Mouse (Mus musculus): ENCODE measurements around the gene Mark3. TPM values are rescaled to one million over a fixed set of nuclear protein-coding genes. Genes with fewer than 3 reads are reported as not detected.

The Mark3 gene
- polyA plus RNA-seq, 1 experiment: 80.0 TPM

DNA sequence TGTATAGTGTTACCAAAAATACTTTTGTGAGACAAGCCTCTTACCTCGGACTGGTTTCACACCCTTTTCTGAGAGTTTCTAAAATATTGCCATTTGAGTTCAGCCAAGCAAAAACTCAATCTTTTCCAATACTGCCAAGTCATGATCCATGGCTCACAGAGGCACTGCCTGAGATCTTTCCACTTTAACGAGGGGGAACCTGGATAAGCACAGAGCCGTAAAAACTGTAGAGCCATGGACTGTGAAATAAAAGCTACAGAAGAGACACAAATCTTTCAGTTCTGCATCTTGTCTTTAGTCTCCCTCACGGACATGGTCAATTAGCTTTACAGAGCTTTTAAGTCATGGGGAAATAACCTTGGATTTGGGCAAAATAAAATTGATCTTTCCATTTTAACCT is 37.6 kb upstream of the Mark3 start:
- no peak overlapping the region for H3K27ac ChIP-seq (ENCODE audit: insufficient read depth, low read length)

DNA sequence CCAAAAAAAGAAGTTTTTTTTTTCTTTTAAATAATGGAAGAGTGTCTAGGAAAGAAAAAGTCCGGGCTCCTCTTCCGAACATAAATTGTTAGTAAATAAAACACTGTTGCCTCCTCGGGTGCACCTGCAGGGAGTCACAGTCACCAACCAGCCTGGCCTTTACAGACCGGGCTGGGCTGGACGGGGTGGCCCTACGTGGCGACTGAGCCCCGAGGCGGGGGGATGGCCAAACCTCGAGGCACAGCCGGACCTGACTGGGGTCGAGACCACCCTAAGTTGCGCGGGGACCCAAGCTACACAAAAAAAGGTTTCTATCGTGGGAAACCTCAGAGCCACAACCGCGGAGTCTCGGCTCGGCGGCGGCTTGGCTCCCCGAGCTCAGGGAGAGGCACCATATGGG is 37.0 kb upstream of the Mark3 start:
- peaks cover 5% of the 10 kb centered on the region; the same call in 1 of the 2 replicates for H3K4me1 ChIP-seq (ENCODE audit: control insufficient read depth, insufficient read depth, low read length)
- TF ChIP-seq CTCF (IDR thresholded peaks at IDR 0.05; ENCODE audit: borderline replicate concordance, insufficient read depth, low read depth, low read length): no peak
- no peak for TF ChIP-seq POLR2A (IDR thresholded peaks at IDR 0.05; ENCODE audit: borderline replicate concordance, insufficient read depth, low read length)
- under 1% methylated on average over 22 of the region's 22 CpGs for WGBS
- peak overlapping the region; percentile 88 for H3K27ac ChIP-seq (ENCODE audit: insufficient read depth, low read length)
- H3K4me3 ChIP-seq (replicated peaks; ENCODE audit: insufficient read depth, low read depth, low read length): peak overlapping the region; percentile 91
- H3K27me3 ChIP-seq (ENCODE audit: control insufficient read depth, insufficient read depth, low read length): no peaks in the 10 kb centered on the region
- DNase-seq: no peak

More for the DNA sequence above, 37.6 kb upstream of the Mark3 start:
- Histone ChIP-seq H3K27me3 (ENCODE audit: control insufficient read depth, insufficient read depth, low read length) (no peaks in the 10 kb centered on the region), H3K4me3 (replicated peaks; ENCODE audit: insufficient read depth, low read depth, low read length) (no peak overlapping the region), H3K4me1 (ENCODE audit: control insufficient read depth, insufficient read depth, low read length) (peaks cover 5% of the 10 kb centered on the region; the same call in 1 of the 2 replicates)
- TF ChIP-seq POLR2A (IDR thresholded peaks at IDR 0.05; ENCODE audit: borderline replicate concordance, insufficient read depth, low read length): no peak
- no peak for TF ChIP-seq CTCF (IDR thresholded peaks at IDR 0.05; ENCODE audit: borderline replicate concordance, insufficient read depth, low read depth, low read length)
- WGBS: 39% methylated on average over 4 of the region's 4 CpGs
- no peak for DNase-seq

GRCm38 (mm10) chr12:111537796-111538291 is 36.5 kb upstream of the Mark3 start, which contains the start of gene Eif5:
TSS of gene Eif5 (plus strand) at chr12:111538016.
- TF ChIP-seq CTCF (IDR thresholded peaks at IDR 0.05; ENCODE audit: borderline replicate concordance, insufficient read depth, low read depth, low read length) (no peak), POLR2A (IDR thresholded peaks at IDR 0.05; ENCODE audit: borderline replicate concordance, insufficient read depth, low read length) (peak; percentile 76)
- H3K27me3 ChIP-seq (ENCODE audit: control insufficient read depth, insufficient read depth, low read length): no peaks in the 10 kb centered on the region
- peak; percentile 99 to 100 for DNase-seq
- H3K27ac ChIP-seq (ENCODE audit: insufficient read depth, low read length): peak within 1 kb of the TSS; percentile 88
- H3K4me3 ChIP-seq (replicated peaks; ENCODE audit: insufficient read depth, low read depth, low read length): peak within 1 kb of the TSS; percentile 91
- under 1% methylated on average over 47 of the region's 47 CpGs for WGBS
- peaks cover 5% of the 10 kb centered on the region; the same call in 1 of the 2 replicates for H3K4me1 ChIP-seq (ENCODE audit: control insufficient read depth, insufficient read depth, low read length)

DNA sequence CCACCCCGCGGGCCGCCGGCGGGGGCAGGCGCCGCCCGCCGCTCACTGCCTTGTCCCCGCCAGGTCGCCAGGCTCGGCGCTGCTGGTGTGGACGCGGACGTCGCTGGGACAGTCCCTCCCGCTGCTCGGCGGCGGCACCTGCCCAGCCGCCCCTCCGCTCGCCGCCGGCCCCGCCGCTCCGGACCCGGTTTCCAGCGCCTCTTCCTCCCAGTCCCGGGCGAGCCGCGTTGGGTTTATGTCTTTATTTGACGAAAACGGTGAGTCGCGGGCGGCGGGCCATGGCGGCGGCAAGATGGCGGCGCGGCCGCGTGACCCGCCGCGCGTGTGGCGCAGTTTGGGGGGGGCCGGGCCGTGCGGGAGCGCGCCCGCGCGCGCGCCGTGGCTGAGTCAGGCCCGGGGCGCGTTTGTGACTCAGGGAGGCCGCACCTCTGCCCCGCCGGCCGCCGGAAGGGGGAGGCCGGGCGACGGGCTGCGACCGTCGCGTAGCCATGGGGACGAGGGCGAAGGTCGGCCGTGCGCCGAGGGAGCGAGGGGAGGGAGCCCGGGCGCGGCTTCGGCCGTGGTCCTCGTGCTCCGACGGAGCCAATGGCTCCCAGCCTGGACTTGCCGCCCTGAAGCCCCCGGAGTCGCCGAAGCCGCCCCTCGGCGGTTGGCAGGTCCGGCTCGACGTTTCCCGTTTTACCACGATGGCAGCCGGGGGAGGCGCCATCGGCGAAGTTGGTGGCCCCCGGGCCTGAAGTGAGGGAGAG is 35.9 kb upstream of the Mark3 start:
- WGBS: under 1% methylated on average over 104 of the region's 111 CpGs

DNA sequence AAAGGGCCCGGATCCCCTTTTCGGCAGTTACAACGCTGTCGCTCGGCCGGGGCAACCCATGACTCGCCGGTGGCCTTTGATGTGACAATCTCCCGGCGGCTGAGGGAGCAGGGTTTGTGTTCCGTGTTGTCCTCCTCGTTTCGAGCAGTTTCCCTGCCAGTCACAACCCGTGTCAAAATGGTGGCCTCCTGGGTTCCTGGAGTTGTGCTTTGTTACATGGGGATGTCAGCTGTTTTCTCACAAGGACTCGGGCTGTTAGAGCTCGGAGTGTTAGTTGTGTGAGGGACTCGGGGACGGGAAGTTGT is 35.3 kb upstream of the Mark3 start:
- Histone ChIP-seq H3K4me3 (replicated peaks; ENCODE audit: insufficient read depth, low read depth, low read length) (peak overlapping the region; percentile 63), H3K4me1 (ENCODE audit: control insufficient read depth, insufficient read depth, low read length) (peaks cover 5% of the 10 kb centered on the region; the same call in 1 of the 2 replicates), H3K27me3 (ENCODE audit: control insufficient read depth, insufficient read depth, low read length) (no peaks in the 10 kb centered on the region), H3K27ac (ENCODE audit: insufficient read depth, low read length) (peak overlapping the region; percentile 85; the same call in 1 of the 2 replicates)
- DNase-seq: no peak
- WGBS: 1% methylated on average over 18 of the region's 18 CpGs
- TF ChIP-seq CTCF (IDR thresholded peaks at IDR 0.05; ENCODE audit: borderline replicate concordance, insufficient read depth, low read depth, low read length) (no peak), POLR2A (IDR thresholded peaks at IDR 0.05; ENCODE audit: borderline replicate concordance, insufficient read depth, low read length) (no peak)

More for the DNA sequence above, 35.9 kb upstream of the Mark3 start:
- H3K27ac ChIP-seq (ENCODE audit: insufficient read depth, low read length): peak overlapping the region; percentile 85
- H3K27me3 ChIP-seq (ENCODE audit: control insufficient read depth, insufficient read depth, low read length): no peaks in the 10 kb centered on the region
- TF ChIP-seq CTCF (IDR thresholded peaks at IDR 0.05; ENCODE audit: borderline replicate concordance, insufficient read depth, low read depth, low read length) (no peak), POLR2A (IDR thresholded peaks at IDR 0.05; ENCODE audit: borderline replicate concordance, insufficient read depth, low read length) (no peak)
- H3K4me1 ChIP-seq (ENCODE audit: control insufficient read depth, insufficient read depth, low read length): peaks cover 5% of the 10 kb centered on the region; the same call in 1 of the 2 replicates
- H3K4me3 ChIP-seq (replicated peaks; ENCODE audit: insufficient read depth, low read depth, low read length): peak overlapping the region; percentile 63
- DNase-seq: peak in 1 of 2 experiments; percentile 84

- no peak for DNase-seq
- Histone ChIP-seq H3K4me3 (replicated peaks; ENCODE audit: insufficient read depth, low read depth, low read length) (no peak overlapping the region), H3K4me1 (ENCODE audit: control insufficient read depth, insufficient read depth, low read length) (no peaks in the 10 kb centered on the region), H3K27me3 (ENCODE audit: control insufficient read depth, insufficient read depth, low read length) (no peaks in the 10 kb centered on the region), H3K27ac (ENCODE audit: insufficient read depth, low read length) (no peak overlapping the region)
- TF ChIP-seq CTCF (IDR thresholded peaks at IDR 0.05; ENCODE audit: borderline replicate concordance, insufficient read depth, low read depth, low read length) (no peak), POLR2A (IDR thresholded peaks at IDR 0.05; ENCODE audit: borderline replicate concordance, insufficient read depth, low read length) (no peak)
- WGBS: 94% methylated on average over 3 of the region's 3 CpGs
Observed at GRCm38 (mm10) chr12:111547070-111547469, 27.3 kb upstream of the Mark3 start.

DNA sequence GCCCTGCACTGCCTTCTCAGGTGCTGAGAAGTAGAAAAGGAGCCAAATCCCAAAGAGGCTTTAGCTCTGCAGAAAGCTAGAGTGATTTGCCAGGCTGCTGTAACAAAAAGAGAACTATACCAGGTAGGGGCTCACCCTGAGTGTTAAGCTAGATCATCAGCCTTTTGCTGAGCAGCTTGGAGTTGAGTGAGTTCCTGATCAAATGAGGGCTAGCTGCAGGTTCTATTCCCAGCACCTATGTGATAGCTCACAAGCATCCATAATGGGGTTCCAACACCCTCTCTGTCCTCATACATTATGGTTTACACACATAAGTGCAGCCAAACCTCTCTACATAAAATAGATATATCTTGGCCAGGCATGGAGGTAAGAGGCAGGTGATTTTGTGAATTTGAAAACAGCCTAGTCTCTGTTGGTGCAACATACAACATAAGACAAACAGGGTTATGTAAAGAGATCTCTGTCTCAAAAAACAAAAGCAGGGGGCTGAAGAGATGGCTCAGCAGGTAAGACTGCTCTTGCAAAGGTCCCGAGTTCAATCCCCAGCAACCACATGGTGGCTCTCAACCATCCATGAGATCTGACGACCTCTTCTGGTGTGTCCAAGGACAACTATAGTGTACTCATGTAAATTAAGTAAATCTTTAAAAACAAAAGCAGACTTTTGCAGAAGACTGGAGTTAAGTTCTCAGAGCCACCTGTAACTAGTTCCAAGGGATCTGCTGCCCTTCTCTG is 25.6 kb upstream of the Mark3 start:
- no peaks in the 10 kb centered on the region for H3K4me1 ChIP-seq (ENCODE audit: control insufficient read depth, insufficient read depth, low read length)
- no peak for TF ChIP-seq CTCF (IDR thresholded peaks at IDR 0.05; ENCODE audit: borderline replicate concordance, insufficient read depth, low read depth, low read length)
- no peak for TF ChIP-seq POLR2A (IDR thresholded peaks at IDR 0.05; ENCODE audit: borderline replicate concordance, insufficient read depth, low read length)
- no peaks in the 10 kb centered on the region for H3K27me3 ChIP-seq (ENCODE audit: control insufficient read depth, insufficient read depth, low read length)
- no peak for DNase-seq
- no peak overlapping the region for H3K4me3 ChIP-seq (replicated peaks; ENCODE audit: insufficient read depth, low read depth, low read length)
- WGBS: 45% methylated on average over 2 of the region's 2 CpGs
- no peak overlapping the region for H3K27ac ChIP-seq (ENCODE audit: insufficient read depth, low read length)
